Mouse (Mus musculus) intestine, postnatal 0 days (tissue): ENCODE measurements around the gene Pitpnc1. TPM values are rescaled to one million over a fixed set of nuclear protein-coding genes. Genes with fewer than 3 reads are reported as not detected.

Experiments
- ATAC-seq: fragments of 200-750 bp; cut with Nextera tagmentation; 2 replicates; pipeline ENCODE4 v1.8.0; 2017; ENCODE audit warnings: mild to moderate bottlenecking, moderate TSS enrichment, moderate library complexity
- H3K27ac ChIP-seq: fragments of 300-500 bp; sonication (generic); 2 replicates; pipeline ENCODE4 v1.5.1; 2014; ENCODE audit warnings: mild to moderate bottlenecking, low read depth, low read length, moderate library complexity
- H3K27me3 ChIP-seq: fragments of 300-500 bp; sonication (generic); replicated peaks from 2 replicates; pipeline ENCODE4 v1.6.1; 2014; ENCODE audit warnings: low read length, mixed read lengths; ENCODE audit not compliant: control insufficient read depth, insufficient read depth
- H3K36me3 ChIP-seq: fragments of 300-500 bp; sonication (generic); 2 replicates; pipeline ENCODE4 v1.6.1; 2014; ENCODE audit warnings: mild to moderate bottlenecking, moderate library complexity; ENCODE audit not compliant: control insufficient read depth, insufficient read depth
- H3K4me1 ChIP-seq: fragments of 300-500 bp; sonication (generic); replicated peaks from 2 replicates; pipeline ENCODE4 v1.6.1; 2014; ENCODE audit warnings: antibody characterized with exemption, low read length, mixed read lengths; ENCODE audit not compliant: control insufficient read depth, insufficient read depth
- H3K4me2 ChIP-seq: fragments of 300-500 bp; sonication (generic); replicated peaks from 2 replicates; pipeline ENCODE4 v1.6.1; 2014; ENCODE audit warnings: low read depth, mild to moderate bottlenecking, moderate library complexity
- H3K4me3 ChIP-seq: fragments of 300-500 bp; sonication (generic); 2 replicates; pipeline ENCODE4 v1.5.1; 2014; ENCODE audit warnings: low read depth, low read length
- H3K9ac ChIP-seq: fragments of 300-500 bp; sonication (generic); 2 replicates; pipeline ENCODE4 v1.6.1; 2014; ENCODE audit warnings: mild to moderate bottlenecking, low read depth, low read length
- H3K9me3 ChIP-seq: fragments of 300-500 bp; sonication (generic); 2 replicates; pipeline ENCODE4 v1.6.1; 2016; ENCODE audit warnings: mixed run types; ENCODE audit not compliant: control insufficient read depth
- CTCF ChIP-seq: sonication (generic); IDR thresholded peaks from 2 replicates; pipeline ENCODE4 v1.5.1; 2016; ENCODE audit warnings: low read depth, mild to moderate bottlenecking, control low read depth, antibody characterized with exemption, moderate library complexity
- WGBS: fragments of 180-500 bp; shearing (Covaris S2); extraction: QIAGEN DNeasy Blood & Tissue Kit; methylation state at CpG from one replicate; pipeline ENCODE4 v1.1.7; 2014; 5-methylcytosine and 5-hydroxymethylcytosine counted together
- polyA plus RNA-seq: library from polyadenylated mRNA; unstranded; fragments of >200 nt; fragmentation: Nextera tagmentation; extraction: Ambion mirVana; gene quantifications from 2 replicates; pipeline ENCODE4 v1.2.1, GENCODE M21; 2015

Gene Pitpnc1
- polyA plus RNA-seq, 1 experiment from 2014 or later = 4.4 TPM

DNA sequence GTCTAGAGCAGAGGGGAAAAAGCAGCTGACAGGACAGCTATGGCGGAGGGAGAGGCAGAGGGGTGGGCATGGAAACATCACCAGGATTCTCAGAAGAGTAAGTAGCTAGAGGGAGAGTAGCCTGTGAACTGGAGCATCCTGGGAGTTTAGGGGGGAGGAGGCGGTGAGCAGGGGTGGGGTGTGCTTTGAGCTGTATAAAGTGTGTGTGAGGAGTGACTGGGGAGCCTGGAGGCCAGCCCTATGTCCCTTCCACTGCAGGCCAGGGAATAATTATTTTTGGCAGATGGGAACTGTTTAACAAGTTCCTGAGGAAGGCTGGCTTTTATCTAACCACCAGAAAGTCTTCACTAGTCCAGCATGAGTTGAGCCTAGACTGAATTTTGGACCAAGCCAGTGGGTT is 275.2 kb downstream of the Pitpnc1 start:
- no peak for ATAC-seq
- Histone ChIP-seq H3K27ac (no peak overlapping the region), H3K9me3 (no peaks in the 10 kb centered on the region), H3K4me3 (no peak overlapping the region), H3K4me2 (no peak overlapping the region), H3K27me3 (no peaks in the 10 kb centered on the region), H3K4me1 (no peaks in the 10 kb centered on the region), H3K9ac (no peak overlapping the region), H3K36me3 (no peaks in the 10 kb centered on the region)
- no peak for TF ChIP-seq CTCF
- WGBS = 73% methylated on average over 2 of the region's 2 CpGs

DNA sequence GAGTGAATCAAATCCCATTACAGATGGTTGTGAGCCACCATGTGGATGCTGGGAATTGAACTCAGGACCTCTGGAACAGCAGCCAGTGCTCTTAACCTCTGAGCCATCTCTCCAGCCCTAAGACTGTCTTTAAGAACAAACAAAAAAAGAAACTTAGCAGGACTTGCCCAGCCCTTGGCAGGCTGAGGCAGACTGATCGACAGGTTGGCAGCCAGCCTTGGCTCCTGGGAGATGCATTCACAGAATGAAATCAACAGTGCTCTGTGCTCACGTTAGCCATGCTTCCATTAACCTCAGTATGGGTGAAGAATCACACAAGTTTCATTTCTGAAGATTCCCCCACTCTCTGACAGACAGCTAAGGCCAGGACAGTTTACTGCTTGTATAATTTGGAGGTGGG is 280.1 kb downstream of the Pitpnc1 start:
- H3K4me2 ChIP-seq = no peak overlapping the region
- H3K4me1 ChIP-seq = no peaks in the 10 kb centered on the region; the same call in 1 of the 2 replicates
- H3K27me3 ChIP-seq = no peaks in the 10 kb centered on the region
- H3K4me3 ChIP-seq = no peak overlapping the region
- H3K9ac ChIP-seq = no peak overlapping the region
- no peaks in the 10 kb centered on the region for H3K9me3 ChIP-seq
- WGBS = 80% methylated on average over 2 of the region's 2 CpGs
- no peak overlapping the region for H3K27ac ChIP-seq
- H3K36me3 ChIP-seq = 0 out of 2 replicates have a peak, but pooled peaks cover 6% of the 10 kb centered on the region
- no peak for ATAC-seq
- TF ChIP-seq CTCF = no peak

DNA sequence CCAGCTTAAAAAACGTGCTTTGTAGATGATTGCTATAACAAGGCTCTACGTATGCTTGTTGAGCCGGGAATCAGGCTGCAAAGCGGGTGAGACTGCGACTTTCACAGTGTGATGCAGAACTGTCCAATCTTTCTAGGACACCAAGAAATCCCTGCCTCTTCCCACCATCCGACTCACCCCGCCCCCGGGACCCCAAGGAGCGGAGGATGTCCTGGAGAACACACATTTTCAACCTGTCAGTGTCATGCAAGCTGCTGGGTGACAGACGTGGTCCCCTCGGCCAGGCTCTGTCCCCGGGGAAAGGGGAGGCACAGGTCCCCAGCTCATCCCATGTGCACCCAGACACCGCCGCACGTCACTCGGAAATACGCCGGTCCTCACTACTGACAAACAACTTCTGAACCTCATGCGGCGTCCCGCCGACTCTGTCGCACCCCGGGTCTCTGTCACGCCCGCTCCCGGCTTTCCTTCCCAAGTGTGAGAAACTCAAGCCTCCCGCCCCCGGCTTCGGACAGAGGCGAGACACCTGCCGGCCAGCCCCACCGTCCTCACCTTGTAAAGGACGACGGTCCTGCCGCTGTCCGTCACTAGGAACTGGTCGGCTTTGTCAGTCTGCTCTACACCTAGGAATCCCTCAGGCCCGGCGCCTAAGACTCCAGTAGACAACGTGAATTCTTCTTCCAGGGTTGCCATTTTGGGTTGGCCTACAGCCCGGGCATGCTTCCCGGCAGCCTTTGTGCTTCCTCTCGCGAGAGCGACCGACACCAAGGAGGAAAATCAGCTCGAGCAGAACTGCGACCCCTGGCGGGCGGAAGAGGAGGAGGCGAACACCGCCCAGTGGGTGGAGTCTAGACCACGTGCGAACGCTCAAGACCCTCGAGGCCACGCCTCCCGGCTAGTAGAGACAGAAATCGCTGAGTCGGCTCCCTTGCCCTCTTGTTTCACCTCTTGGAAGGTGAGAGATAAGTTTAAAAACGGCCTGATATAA is 281.6 kb downstream of the Pitpnc1 start, which contains the start of gene Nol11:
Gene Nol11, minus strand, starts transcription at position 817 of the 988 bp plus-strand sequence.
- Histone ChIP-seq H3K9ac (peak within 1 kb of the TSS; percentile 89), H3K4me2 (peak within 1 kb of the TSS; percentile 91), H3K36me3 (peaks cover 15% of the 10 kb centered on the region), H3K4me1 (no peaks in the 10 kb centered on the region; the same call in 1 of the 2 replicates), H3K27ac (peak within 1 kb of the TSS; percentile 69), H3K4me3 (peak within 1 kb of the TSS; percentile 79), H3K27me3 (no peaks in the 10 kb centered on the region), H3K9me3 (no peaks in the 10 kb centered on the region)
- under 1% methylated on average over 62 of the region's 62 CpGs for WGBS
- ATAC-seq = peak; percentile 92
- TF ChIP-seq CTCF = peak; percentile 98

DNA sequence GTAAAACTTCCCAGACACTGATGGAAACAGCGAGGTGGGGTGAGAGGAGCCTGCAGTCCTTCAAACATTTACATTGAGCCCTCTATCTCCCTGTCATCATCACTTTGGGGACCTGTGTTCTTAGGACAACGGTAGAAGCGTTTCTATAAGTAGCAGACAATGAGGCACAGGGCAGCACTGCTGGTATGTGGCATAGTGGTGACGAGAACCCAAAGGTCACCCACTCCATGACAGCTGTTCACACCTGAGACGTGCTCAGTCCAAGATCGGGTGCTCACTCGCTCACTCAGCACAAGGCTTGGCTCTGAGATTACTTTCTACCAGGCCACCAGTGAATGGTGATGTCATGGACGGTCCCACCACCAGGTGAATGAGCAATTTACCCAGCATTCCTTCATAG is 286.7 kb downstream of the Pitpnc1 start:
- H3K4me2 ChIP-seq = no peak overlapping the region
- H3K4me1 ChIP-seq = no peaks in the 10 kb centered on the region; the same call in 1 of the 2 replicates
- 77% methylated on average over 8 of the region's 8 CpGs for WGBS
- H3K27ac ChIP-seq = peak overlapping the region; percentile 54; the same call in 1 of the 2 replicates
- H3K4me3 ChIP-seq = no peak overlapping the region
- H3K36me3 ChIP-seq = peaks cover 54% of the 10 kb centered on the region
- H3K9me3 ChIP-seq = no peaks in the 10 kb centered on the region
- peak; percentile 80 for ATAC-seq
- no peaks in the 10 kb centered on the region for H3K27me3 ChIP-seq
- TF ChIP-seq CTCF = no peak
- H3K9ac ChIP-seq = no peak overlapping the region

DNA sequence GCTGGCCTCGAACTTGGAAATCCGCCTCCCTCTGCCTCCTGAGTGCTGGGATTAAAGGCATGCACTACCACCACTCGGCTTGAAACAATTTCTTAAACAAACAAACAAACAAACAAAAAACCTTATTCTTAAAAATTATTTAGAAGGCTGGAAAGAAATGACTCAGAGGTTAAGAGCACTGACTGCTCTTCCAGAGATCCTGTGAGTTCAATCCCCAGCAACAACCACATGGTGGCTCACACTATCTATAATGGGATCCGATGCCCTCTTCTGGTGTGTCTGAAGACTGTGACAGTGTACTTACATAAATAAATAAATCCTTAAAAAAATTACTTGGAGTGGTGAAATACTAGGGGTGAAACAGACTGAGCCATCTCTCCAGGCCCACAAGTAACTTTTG is 309.3 kb downstream of the Pitpnc1 start:
- Histone ChIP-seq H3K36me3 (no peaks in the 10 kb centered on the region; the same call in 1 of the 2 replicates), H3K27me3 (no peaks in the 10 kb centered on the region), H3K9ac (no peak overlapping the region), H3K27ac (no peak overlapping the region), H3K4me3 (no peak overlapping the region), H3K4me1 (no peaks in the 10 kb centered on the region), H3K4me2 (no peak overlapping the region), H3K9me3 (no peaks in the 10 kb centered on the region)
- no peak for ATAC-seq
- TF ChIP-seq CTCF = no peak
- 78% methylated on average over 4 of the region's 4 CpGs for WGBS

DNA sequence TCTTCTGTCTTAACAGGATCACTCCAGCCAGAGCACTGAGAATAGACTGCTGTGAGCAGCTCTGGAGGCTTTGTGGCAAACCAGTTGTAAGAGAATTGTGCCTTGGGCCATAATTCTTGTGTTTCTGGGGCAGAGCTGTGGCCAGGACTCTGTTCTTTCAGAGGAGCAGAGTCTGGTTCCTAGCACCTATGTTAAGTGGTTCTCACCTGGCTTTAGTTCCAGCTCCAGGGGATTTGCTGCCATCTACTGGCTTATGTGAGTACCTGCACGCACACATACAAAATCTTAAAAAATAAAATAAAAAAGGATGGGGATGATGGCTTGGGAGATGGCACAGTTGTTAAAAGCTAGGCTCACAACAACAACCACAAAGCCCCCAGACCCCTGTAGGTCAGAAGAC is 311.5 kb downstream of the Pitpnc1 start:
- no peak for ATAC-seq
- no peak overlapping the region for H3K4me3 ChIP-seq
- H3K4me2 ChIP-seq = no peak overlapping the region
- H3K27ac ChIP-seq = no peak overlapping the region
- TF ChIP-seq CTCF = peak; percentile 71
- H3K27me3 ChIP-seq = no peaks in the 10 kb centered on the region
- no peak overlapping the region for H3K9ac ChIP-seq
- WGBS = 41% methylated on average over 1 of the region's 1 CpGs
- no peaks in the 10 kb centered on the region for H3K9me3 ChIP-seq
- no peaks in the 10 kb centered on the region for H3K4me1 ChIP-seq
- no peaks in the 10 kb centered on the region for H3K36me3 ChIP-seq

Other genes with a start within 250 kb of the Pitpnc1 start
- 89.4 and 95.2 TPM in 2 replicates for gene Psmd12, start 8.8 kb upstream of the Pitpnc1 start, polyA plus RNA-seq
- gene Helz, start 77.2 kb upstream of the Pitpnc1 start, polyA plus RNA-seq = 5.7 and 6.5 TPM in 2 replicates
- gene Cacng1, start 245.8 kb upstream of the Pitpnc1 start, polyA plus RNA-seq = 0.12 and 0.20 TPM in 2 replicates